Mouse (Mus musculus) erythroblast, embryonic 14.5 days (primary cell): ENCODE measurements around the gene Dleu7. TPM values are rescaled to one million over a fixed set of nuclear protein-coding genes. Genes with fewer than 3 reads are reported as not detected.

ENCODE experiments used
- H3K27me3 ChIP-seq: 2 replicates; pipeline ENCODE4 v1.6.1; 2012; ENCODE audit warnings: inconsistent platforms; ENCODE audit not compliant: control insufficient read depth
- H3K36me3 ChIP-seq: 2 replicates; pipeline ENCODE4 v1.6.1; 2012; ENCODE audit warnings: mild to moderate bottlenecking, inconsistent platforms; ENCODE audit not compliant: control insufficient read depth
- H3K4me1 ChIP-seq: 2 replicates; pipeline ENCODE4 v1.6.1; 2012; ENCODE audit warnings: inconsistent platforms; ENCODE audit not compliant: control insufficient read depth
- H3K4me3 ChIP-seq: replicated peaks from 2 replicates; pipeline ENCODE3; 2012; ENCODE audit warnings: moderate library complexity, mild to moderate bottlenecking, inconsistent platforms
- H3K9me3 ChIP-seq: 2 replicates; pipeline ENCODE4 v1.6.1; 2012; ENCODE audit warnings: low read length, inconsistent platforms, mixed read lengths; ENCODE audit not compliant: control insufficient read depth
- GATA1 ChIP-seq: IDR thresholded peaks from 2 replicates; pipeline ENCODE4 v1.6.1; 2012; ENCODE audit warnings: low read length, inconsistent platforms, mixed read lengths
- TAL1 ChIP-seq: IDR thresholded peaks from 3 replicates; pipeline ENCODE4 v1.6.1; 2012; ENCODE audit warnings: low read length, inconsistent platforms, mixed read lengths
- polyA plus RNA-seq: library from polyadenylated mRNA; stranded (reverse); fragments of >175 nt; gene quantifications from 2 replicates; pipeline ENCODE4 v1.2.3, GENCODE M21; 2012

Dleu7 gene
- polyA plus RNA-seq, 1 experiment: not detected

GRCm38 (mm10) chr14:62327171-62327570 is 34.3 kb upstream of the Dleu7 start:
- TF ChIP-seq GATA1 (no peak), TAL1 (no peak)
- H3K4me1 ChIP-seq: peaks cover 29% of the 10 kb centered on the region
- H3K27me3 ChIP-seq: no peaks in the 10 kb centered on the region
- H3K4me3 ChIP-seq: no peak overlapping the region
- H3K9me3 ChIP-seq: no peaks in the 10 kb centered on the region
- peaks cover 2% of the 10 kb centered on the region for H3K36me3 ChIP-seq

GRCm38 (mm10) chr14:62326026-62326425 is 33.2 kb upstream of the Dleu7 start:
- Histone ChIP-seq H3K9me3 (no peaks in the 10 kb centered on the region), H3K4me3 (no peak overlapping the region), H3K36me3 (peaks cover 2% of the 10 kb centered on the region), H3K4me1 (peaks cover 23% of the 10 kb centered on the region), H3K27me3 (no peaks in the 10 kb centered on the region)
- TF ChIP-seq TAL1 (no peak), GATA1 (no peak)

GRCm38 (mm10) chr14:62324943-62325342 is 32.1 kb upstream of the Dleu7 start:
- no peaks in the 10 kb centered on the region for H3K9me3 ChIP-seq
- H3K27me3 ChIP-seq: no peaks in the 10 kb centered on the region
- H3K36me3 ChIP-seq: no peaks in the 10 kb centered on the region
- H3K4me1 ChIP-seq: peaks cover 23% of the 10 kb centered on the region
- no peak for TF ChIP-seq GATA1
- TF ChIP-seq TAL1: no peak
- no peak overlapping the region for H3K4me3 ChIP-seq

- H3K4me3 ChIP-seq: no peak overlapping the region
- H3K36me3 ChIP-seq: no peaks in the 10 kb centered on the region
- H3K4me1 ChIP-seq: peaks cover 9% of the 10 kb centered on the region
- TF ChIP-seq TAL1 (no peak), GATA1 (no peak)
- no peaks in the 10 kb centered on the region for H3K27me3 ChIP-seq
- no peaks in the 10 kb centered on the region for H3K9me3 ChIP-seq
Measured at GRCm38 (mm10) chr14:62323457-62323856, 30.6 kb upstream of the Dleu7 start.

- TF ChIP-seq GATA1 (no peak), TAL1 (no peak)
- H3K27me3 ChIP-seq: no peaks in the 10 kb centered on the region
- H3K4me1 ChIP-seq: peaks cover 9% of the 10 kb centered on the region
- no peaks in the 10 kb centered on the region for H3K9me3 ChIP-seq
- no peak overlapping the region for H3K4me3 ChIP-seq
- no peaks in the 10 kb centered on the region for H3K36me3 ChIP-seq
Measured at GRCm38 (mm10) chr14:62322581-62323344, 29.9 kb upstream of the Dleu7 start.

- TF ChIP-seq TAL1 (no peak), GATA1 (no peak)
Measured at GRCm38 (mm10) chr14:62311672-62312071, 18.8 kb upstream of the Dleu7 start.

GRCm38 (mm10) chr14:62309026-62309425 is 16.2 kb upstream of the Dleu7 start:
- Histone ChIP-seq H3K36me3 (no peaks in the 10 kb centered on the region), H3K4me1 (no peaks in the 10 kb centered on the region), H3K9me3 (no peaks in the 10 kb centered on the region), H3K27me3 (no peaks in the 10 kb centered on the region), H3K4me3 (no peak overlapping the region)
- TF ChIP-seq TAL1 (no peak), GATA1 (no peak)

More at GRCm38 (mm10) chr14:62311672-62312071, 18.8 kb upstream of the Dleu7 start:
- no peaks in the 10 kb centered on the region for H3K27me3 ChIP-seq
- H3K9me3 ChIP-seq: no peaks in the 10 kb centered on the region
- H3K4me1 ChIP-seq: no peaks in the 10 kb centered on the region
- H3K4me3 ChIP-seq: no peak overlapping the region
- H3K36me3 ChIP-seq: no peaks in the 10 kb centered on the region

GRCm38 (mm10) chr14:62307555-62307954 is 14.7 kb upstream of the Dleu7 start:
- Histone ChIP-seq H3K4me3 (no peak overlapping the region), H3K4me1 (no peaks in the 10 kb centered on the region), H3K27me3 (no peaks in the 10 kb centered on the region), H3K9me3 (no peaks in the 10 kb centered on the region), H3K36me3 (no peaks in the 10 kb centered on the region)
- TF ChIP-seq GATA1 (no peak), TAL1 (no peak)

- TF ChIP-seq TAL1 (no peak), GATA1 (no peak)
- Histone ChIP-seq H3K4me1 (no peaks in the 10 kb centered on the region), H3K9me3 (no peaks in the 10 kb centered on the region), H3K27me3 (no peaks in the 10 kb centered on the region), H3K36me3 (no peaks in the 10 kb centered on the region), H3K4me3 (no peak overlapping the region)
Measured at GRCm38 (mm10) chr14:62300031-62300430, 7.2 kb upstream of the Dleu7 start.

GRCm38 (mm10) chr14:62298808-62299207 is 6.0 kb upstream of the Dleu7 start:
- Histone ChIP-seq H3K4me1 (no peaks in the 10 kb centered on the region), H3K9me3 (no peaks in the 10 kb centered on the region), H3K27me3 (no peaks in the 10 kb centered on the region), H3K4me3 (no peak overlapping the region), H3K36me3 (no peaks in the 10 kb centered on the region)
- TF ChIP-seq GATA1 (no peak), TAL1 (no peak)
